Mouse (Mus musculus): Measurements from ENCODE around the gene Btbd8.

DNA sequence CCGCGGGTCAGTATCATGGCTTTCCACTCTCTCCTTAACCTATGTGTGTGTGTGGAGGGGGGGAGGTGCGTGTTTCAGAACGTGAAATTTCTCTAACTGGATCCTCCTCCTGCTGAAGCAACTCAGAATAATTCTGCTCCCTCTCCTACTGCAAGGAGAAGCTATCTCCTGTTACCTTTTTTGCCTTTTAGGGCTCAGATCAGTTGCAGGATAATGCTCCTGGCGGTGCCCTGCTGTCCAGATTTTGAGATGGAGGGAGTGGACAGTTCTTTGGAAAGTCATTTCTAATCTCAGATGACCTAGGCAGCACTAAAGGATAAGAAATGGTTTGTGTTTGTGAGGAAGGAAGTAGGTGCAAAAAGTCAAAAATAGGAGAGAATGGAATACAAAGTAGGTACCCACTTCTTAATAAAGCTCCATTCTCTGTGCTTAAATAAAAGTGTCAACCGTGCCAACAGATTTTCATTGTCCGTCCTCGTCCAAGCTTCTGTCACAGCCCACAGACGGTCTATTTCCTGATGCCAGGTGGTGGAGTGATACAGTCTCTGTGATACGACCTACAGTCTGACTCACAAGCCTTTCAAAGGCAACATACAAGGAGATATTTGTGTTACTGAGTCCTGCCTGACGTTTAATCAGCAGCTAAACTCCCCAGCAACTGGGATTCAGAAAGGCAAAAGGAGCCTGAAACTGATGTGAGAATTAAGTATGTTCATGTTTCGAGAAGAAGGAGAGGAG, 33.7 kb upstream of the Btbd8 start:
- TF ChIP-seq CTCF (IDR thresholded peaks at IDR 0.05; ENCODE audit: low read depth, low read length): no peak
- no peak for TF ChIP-seq POLR2A (IDR thresholded peaks at IDR 0.05; ENCODE audit: borderline replicate concordance, low read depth, low read length)
